12 mouse cellular contexts compared by ENCODE assay signal in genomic region chr17:66278037-66278436, GRCm38 (mm10).
DNase-seq lines count a peak whose midpoint lies in the region; ATAC-seq and TF ChIP-seq lines count a peak whose summit lies in the region.
"Had no signal": no experiment of that assay in that cellular context is flagged by ENCODE, and none has a peak within 500 bp of the region (broad histone marks: within the 10 kb centered on the region; RNA-seq: fewer than 3 reads in every experiment).

No protein-coding gene starts in this region.

- TF ChIP-seq CTCF in cerebellum, adult 2 months (IDR thresholded peaks at IDR 0.05; ENCODE audit: borderline replicate concordance, insufficient read depth, low read depth, low read length), result no peak

- H3K4me1 ChIP-seq in cerebellum, adult 2 months (ENCODE audit: control insufficient read depth, insufficient read depth, low read length), result peaks cover 10% of the 10 kb centered on the region
- H3K4me1 ChIP-seq in neural tube, embryonic 15.5 days, result peaks cover 19% of the 10 kb centered on the region
- peaks cover 20% of the 10 kb centered on the region for H3K4me1 ChIP-seq in midbrain, embryonic 15.5 days

- H3K27ac ChIP-seq in cerebellum, adult 2 months (ENCODE audit: insufficient read depth, low read length), result no peak overlapping the region
- no peak overlapping the region for H3K27ac ChIP-seq in neural tube, embryonic 15.5 days (replicated peaks)
- H3K27ac ChIP-seq in midbrain, embryonic 15.5 days, result no peak overlapping the region
- H3K27ac ChIP-seq: heart, embryonic 15.5 days had no signal

- no peak overlapping the region for H3K4me3 ChIP-seq in cerebellum, adult 2 months (replicated peaks; ENCODE audit: insufficient read depth, low read depth, low read length)
- H3K4me3 ChIP-seq in neural tube, embryonic 15.5 days (replicated peaks), result no peak overlapping the region
- no peak overlapping the region for H3K4me3 ChIP-seq in midbrain, embryonic 15.5 days
- H3K4me3 ChIP-seq: heart, embryonic 15.5 days had no signal

- no peak overlapping the region for H3K9ac ChIP-seq in neural tube, embryonic 15.5 days (replicated peaks)
- no peak overlapping the region for H3K9ac ChIP-seq in midbrain, embryonic 15.5 days
- H3K9ac ChIP-seq: heart, embryonic 15.5 days; lung, embryonic 14.5 days had no signal

- peak; percentile 32 for DNase-seq in cerebellum, adult 9-11 months
- DNase-seq in cerebellum, adult 2 months, result no peak
- DNase-seq in neural tube, embryonic 10.5 days (ENCODE audit: extremely low spot score, low spot score), result peak; percentile 23
- DNase-seq in ovary, adult 18-20 months (ENCODE audit: low spot score), result no peak
- DNase-seq in kidney, adult 18-20 months, result no peak
- no peak for DNase-seq in adrenal gland, postnatal 25 days
- DNase-seq: adrenal gland, adult 2 months; kidney, postnatal 10 days; lung, embryonic 14.5 days had no signal

- no peaks in the 10 kb centered on the region for H3K27me3 ChIP-seq in cerebellum, adult 2 months (ENCODE audit: control insufficient read depth, insufficient read depth, low read length)
- H3K27me3 ChIP-seq in neural tube, embryonic 15.5 days (replicated peaks), result no peaks in the 10 kb centered on the region
- H3K27me3 ChIP-seq in midbrain, embryonic 15.5 days (replicated peaks), result no peaks in the 10 kb centered on the region
- H3K27me3 ChIP-seq: heart, embryonic 15.5 days had no signal

- ATAC-seq in neural tube, embryonic 15.5 days (ENCODE audit: low FRiP score), result no peak
- ATAC-seq in midbrain, embryonic 15.5 days (replicated peaks), result peak; percentile 49; the same call in 1 of the 2 replicates

- TF ChIP-seq POLR2A in cerebellum, adult 2 months (IDR thresholded peaks at IDR 0.05; ENCODE audit: borderline replicate concordance, insufficient read depth, low read length), result no peak

- no peak overlapping the region for H3K4me2 ChIP-seq in neural tube, embryonic 15.5 days
- no peak overlapping the region for H3K4me2 ChIP-seq in midbrain, embryonic 15.5 days
- H3K4me2 ChIP-seq: heart, embryonic 15.5 days; lung, embryonic 14.5 days had no signal

- no peaks in the 10 kb centered on the region for H3K9me3 ChIP-seq in neural tube, embryonic 15.5 days (replicated peaks)
- H3K9me3 ChIP-seq in midbrain, embryonic 15.5 days, result no peaks in the 10 kb centered on the region
- H3K9me3 ChIP-seq: heart, embryonic 15.5 days had no signal

- WGBS in cerebellum, adult 2 months, result 65% methylated on average over 5 of the region's 5 CpGs
- WGBS in neural tube, embryonic 15.5 days, result 37% methylated on average over 5 of the region's 5 CpGs
- 53% methylated on average over 5 of the region's 5 CpGs for WGBS in midbrain, embryonic 15.5 days

- no peaks in the 10 kb centered on the region for H3K36me3 ChIP-seq in neural tube, embryonic 15.5 days
- H3K36me3 ChIP-seq in midbrain, embryonic 15.5 days (replicated peaks), result no peaks in the 10 kb centered on the region
- H3K36me3 ChIP-seq: heart, embryonic 15.5 days had no signal

Comparison
In these comparisons a context has a peak if more than half of its experiments do, and no peak if none do; other contexts are left out.
1. DNase-seq: peak in cerebellum, adult 9-11 months (single experiment) and neural tube, embryonic 10.5 days (single experiment); none in cerebellum, adult 2 months (0 of 2), ovary, adult 18-20 months (single experiment), kidney, adult 18-20 months (single experiment) and adrenal gland, postnatal 25 days (single experiment).